Mouse (Mus musculus) neural tube, embryonic 11.5 days (tissue): ENCODE data around the gene Itih4. TPM values are rescaled to one million over a fixed set of nuclear protein-coding genes. Genes with fewer than 3 reads are reported as not detected.
A peak's percentile ranks its signal among the peaks of the same experiment; 100 is the strongest.

ENCODE experiments used
- ATAC-seq: fragments of 200-750 bp; cut with Nextera tagmentation; 2 replicates; pipeline ENCODE4 v1.8.0; 2017; ENCODE audit warnings: moderate number of reproducible peaks, mild to moderate bottlenecking, moderate TSS enrichment, moderate library complexity; ENCODE audit not compliant: insufficient read depth, low FRiP score, low TSS enrichment
- DNase-seq: peaks from one replicate; pipeline ENCODE4 v3.0.0-alpha.2; 2015; ENCODE audit warnings: low spot score
- H3K27ac ChIP-seq: fragments of 300-500 bp; sonication (generic); 2 replicates; pipeline ENCODE4 v1.5.1; 2014; ENCODE audit warnings: low read depth, mild to moderate bottlenecking, low read length
- H3K27me3 ChIP-seq: fragments of 300-500 bp; sonication (generic); 2 replicates; pipeline ENCODE4 v1.6.1; 2014; ENCODE audit warnings: mild to moderate bottlenecking, low read length, mixed read lengths; ENCODE audit not compliant: control insufficient read depth, insufficient read depth
- H3K36me3 ChIP-seq: fragments of 300-500 bp; sonication (generic); 2 replicates; pipeline ENCODE4 v1.6.1; 2014; ENCODE audit warnings: mild to moderate bottlenecking, low read length, moderate library complexity, mixed read lengths; ENCODE audit not compliant: control insufficient read depth, insufficient read depth
- H3K4me1 ChIP-seq: fragments of 300-500 bp; sonication (generic); 2 replicates; pipeline ENCODE4 v1.6.1; 2014; ENCODE audit warnings: low read length, mixed read lengths; ENCODE audit not compliant: control insufficient read depth, insufficient read depth
- H3K4me2 ChIP-seq: fragments of 300-500 bp; sonication (generic); 2 replicates; pipeline ENCODE4 v1.6.1; 2014; ENCODE audit warnings: low read depth, mild to moderate bottlenecking, moderate library complexity
- H3K4me3 ChIP-seq: fragments of 300-500 bp; sonication (generic); 2 replicates; pipeline ENCODE4 v1.5.1; 2014; ENCODE audit warnings: low read depth, low read length
- H3K9ac ChIP-seq: fragments of 300-500 bp; sonication (generic); 2 replicates; pipeline ENCODE4 v1.6.1; 2014; ENCODE audit warnings: mild to moderate bottlenecking, low read length
- H3K9me3 ChIP-seq: fragments of 300-500 bp; sonication (generic); 2 replicates; pipeline ENCODE4 v1.6.1; 2016; ENCODE audit warnings: low read length; ENCODE audit not compliant: control insufficient read depth
- WGBS: fragments of 180-500 bp; shearing (Covaris S2); extraction: QIAGEN DNeasy Blood & Tissue Kit; methylation state at CpG from one replicate; pipeline ENCODE4 v1.1.7; 2014; 5-methylcytosine and 5-hydroxymethylcytosine counted together
- polyA plus RNA-seq: library from polyadenylated mRNA; unstranded; fragments of >200 nt; fragmentation: Nextera tagmentation; extraction: Ambion mirVana; gene quantifications from 2 replicates; pipeline ENCODE4 v1.2.1, GENCODE M21; 2014

Itih4 gene
- polyA plus RNA-seq, 1 experiment from 2014 or later: not detected

GRCm38 (mm10) chr14:30862368-30862767 lies 23.9 kb upstream of the Itih4 start:
- Histone ChIP-seq H3K4me1 (no peaks in the 10 kb centered on the region), H3K9ac (no peak overlapping the region; the same call in 1 of the 2 replicates), H3K27me3 (no peaks in the 10 kb centered on the region), H3K4me2 (no peak overlapping the region), H3K27ac (no peak overlapping the region), H3K4me3 (no peak overlapping the region), H3K9me3 (no peaks in the 10 kb centered on the region), H3K36me3 (no peaks in the 10 kb centered on the region)
- DNase-seq (no peak), ATAC-seq (no peak)
- 92% methylated on average over 9 of the region's 9 CpGs for WGBS

DNA sequence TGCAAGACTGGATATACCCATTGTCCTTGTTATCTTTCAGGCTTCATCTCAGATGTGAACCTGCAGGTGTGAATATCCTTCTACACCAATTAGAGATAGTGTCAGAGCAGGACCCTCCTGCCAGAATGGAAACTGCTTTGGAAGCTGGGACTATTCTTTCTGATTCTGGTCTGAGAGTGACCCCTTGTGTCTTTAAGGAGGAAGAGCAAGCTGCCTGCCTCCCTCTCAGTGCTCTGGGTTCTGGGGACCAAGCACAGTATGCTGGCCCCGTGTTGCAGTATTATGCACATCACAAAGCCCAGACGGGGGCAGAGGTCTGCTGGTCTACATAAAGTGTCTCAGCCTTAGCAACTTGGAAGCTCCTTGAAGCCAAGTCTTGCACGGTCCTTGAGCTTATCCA lies 21.0 kb upstream of the Itih4 start:
- Histone ChIP-seq H3K27me3 (no peaks in the 10 kb centered on the region), H3K36me3 (no peaks in the 10 kb centered on the region), H3K9me3 (no peaks in the 10 kb centered on the region), H3K27ac (no peak overlapping the region), H3K4me3 (no peak overlapping the region), H3K4me1 (no peaks in the 10 kb centered on the region), H3K4me2 (no peak overlapping the region), H3K9ac (no peak overlapping the region)
- ATAC-seq (no peak), DNase-seq (no peak)
- 74% methylated on average over 3 of the region's 3 CpGs for WGBS

GRCm38 (mm10) chr14:30867042-30867441 lies 19.2 kb upstream of the Itih4 start:
- Histone ChIP-seq H3K9ac (no peak overlapping the region), H3K4me2 (no peak overlapping the region), H3K27ac (no peak overlapping the region), H3K27me3 (no peaks in the 10 kb centered on the region), H3K9me3 (no peaks in the 10 kb centered on the region), H3K36me3 (no peaks in the 10 kb centered on the region), H3K4me3 (no peak overlapping the region), H3K4me1 (no peaks in the 10 kb centered on the region)
- DNase-seq: peak; percentile 74
- 29% methylated on average over 5 of the region's 5 CpGs for WGBS
- ATAC-seq: no peak

DNA sequence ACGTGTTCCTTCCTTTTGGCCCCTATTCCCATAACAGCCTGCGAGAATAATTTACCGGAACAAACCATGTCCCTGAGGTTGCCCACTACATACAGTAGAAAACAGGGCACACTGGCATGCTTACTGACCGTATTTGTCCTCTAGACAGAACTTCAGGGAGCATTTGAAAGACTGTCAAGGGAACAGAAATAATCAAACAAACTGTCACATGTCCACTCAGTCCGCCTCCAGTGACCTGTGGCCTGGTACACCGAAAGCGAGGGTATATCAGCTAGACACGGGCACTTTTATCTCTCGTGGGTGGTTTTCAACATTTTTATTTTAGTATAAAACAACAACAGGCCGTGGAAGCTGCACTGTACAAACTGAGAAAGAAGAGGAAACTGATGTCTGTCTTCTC lies 17.4 kb upstream of the Itih4 start:
- no peaks in the 10 kb centered on the region for H3K36me3 ChIP-seq
- H3K9ac ChIP-seq: no peak overlapping the region
- no peak overlapping the region for H3K27ac ChIP-seq
- no peak for ATAC-seq
- H3K4me3 ChIP-seq: no peak overlapping the region
- no peaks in the 10 kb centered on the region for H3K9me3 ChIP-seq
- 92% methylated on average over 10 of the region's 10 CpGs for WGBS
- H3K27me3 ChIP-seq: no peaks in the 10 kb centered on the region
- no peak for DNase-seq
- no peaks in the 10 kb centered on the region for H3K4me1 ChIP-seq
- no peak overlapping the region for H3K4me2 ChIP-seq

GRCm38 (mm10) chr14:30869391-30869801 lies 16.9 kb upstream of the Itih4 start:
- H3K4me2 ChIP-seq: no peak overlapping the region
- no peak overlapping the region for H3K4me3 ChIP-seq
- H3K9ac ChIP-seq: no peak overlapping the region
- no peak overlapping the region for H3K27ac ChIP-seq
- DNase-seq (no peak), ATAC-seq (no peak)
- H3K36me3 ChIP-seq: no peaks in the 10 kb centered on the region
- H3K4me1 ChIP-seq: no peaks in the 10 kb centered on the region
- no peaks in the 10 kb centered on the region for H3K9me3 ChIP-seq
- WGBS: 84% methylated on average over 8 of the region's 8 CpGs
- no peaks in the 10 kb centered on the region for H3K27me3 ChIP-seq

GRCm38 (mm10) chr14:30870206-30871147 lies 15.8 kb upstream of the Itih4 start:
- Histone ChIP-seq H3K4me3 (no peak overlapping the region), H3K27ac (no peak overlapping the region), H3K4me1 (no peaks in the 10 kb centered on the region), H3K4me2 (no peak overlapping the region), H3K36me3 (no peaks in the 10 kb centered on the region), H3K27me3 (no peaks in the 10 kb centered on the region), H3K9me3 (no peaks in the 10 kb centered on the region), H3K9ac (no peak overlapping the region)
- whole genome bisulfite sequencing: 78% methylated on average over 25 of the region's 25 CpGs
- DNase-seq (no peak), ATAC-seq (no peak)

GRCm38 (mm10) chr14:30874095-30874700 lies 12.1 kb upstream of the Itih4 start:
- Histone ChIP-seq H3K27ac (no peak overlapping the region), H3K4me3 (no peak overlapping the region), H3K36me3 (no peaks in the 10 kb centered on the region), H3K4me2 (no peak overlapping the region), H3K27me3 (no peaks in the 10 kb centered on the region), H3K9ac (no peak overlapping the region), H3K9me3 (no peaks in the 10 kb centered on the region), H3K4me1 (no peaks in the 10 kb centered on the region)
- ATAC-seq (no peak), DNase-seq (no peak)
- 84% methylated on average over 18 of the region's 18 CpGs for WGBS

- H3K4me3 ChIP-seq: no peak overlapping the region
- H3K36me3 ChIP-seq: no peaks in the 10 kb centered on the region
- DNase-seq (no peak), ATAC-seq (no peak)
- WGBS: 92% methylated on average over 12 of the region's 12 CpGs
- H3K27me3 ChIP-seq: no peaks in the 10 kb centered on the region
- H3K9ac ChIP-seq: no peak overlapping the region
- H3K4me2 ChIP-seq: no peak overlapping the region
- no peaks in the 10 kb centered on the region for H3K4me1 ChIP-seq
- no peak overlapping the region for H3K27ac ChIP-seq
- H3K9me3 ChIP-seq: no peaks in the 10 kb centered on the region
These were observed 11.0 kb upstream of the Itih4 start for GRCm38 (mm10) chr14:30875130-30875865.
